Mouse (Mus musculus) intestine, embryonic 16.5 days (tissue): ENCODE data around the gene Tbx1. TPM values are rescaled to one million over a fixed set of nuclear protein-coding genes. Genes with fewer than 3 reads are reported as not detected.
A peak's percentile ranks its signal among the peaks of the same experiment; 100 is the strongest.

ENCODE experiments used
- ATAC-seq: fragments of 200-750 bp; cut with Nextera tagmentation; 2 replicates; pipeline ENCODE4 v1.8.0; 2017; ENCODE audit warnings: moderate TSS enrichment, moderate library complexity
- H3K27ac ChIP-seq: fragments of 300-500 bp; sonication (generic); 2 replicates; pipeline ENCODE4 v1.5.1; 2014; ENCODE audit warnings: mild to moderate bottlenecking, low read length
- H3K27me3 ChIP-seq: fragments of 300-500 bp; sonication (generic); replicated peaks from 2 replicates; pipeline ENCODE4 v1.6.1; 2014; ENCODE audit warnings: low read length, control low read depth, mixed read lengths; ENCODE audit not compliant: control insufficient read depth, insufficient read depth
- H3K36me3 ChIP-seq: fragments of 300-500 bp; sonication (generic); 2 replicates; pipeline ENCODE4 v1.6.1; 2014; ENCODE audit warnings: low read length, control low read depth; ENCODE audit not compliant: control insufficient read depth, insufficient read depth
- H3K4me1 ChIP-seq: fragments of 300-500 bp; sonication (generic); 2 replicates; pipeline ENCODE4 v1.6.1; 2014; ENCODE audit warnings: low read length, control low read depth, mixed read lengths; ENCODE audit not compliant: control insufficient read depth, insufficient read depth
- H3K4me2 ChIP-seq: fragments of 300-500 bp; sonication (generic); 2 replicates; pipeline ENCODE4 v1.6.1; 2014; ENCODE audit warnings: low read depth, low read length, control low read depth
- H3K4me3 ChIP-seq: fragments of 300-500 bp; sonication (generic); 2 replicates; pipeline ENCODE4 v1.5.1; 2014; ENCODE audit warnings: mild to moderate bottlenecking, low read length
- H3K9ac ChIP-seq: fragments of 300-500 bp; sonication (generic); 2 replicates; pipeline ENCODE4 v1.6.1; 2014; ENCODE audit warnings: low read depth, low read length
- H3K9me3 ChIP-seq: fragments of 300-500 bp; sonication (generic); 2 replicates; pipeline ENCODE4 v1.6.1; 2016; ENCODE audit warnings: low read length, control low read depth; ENCODE audit not compliant: control insufficient read depth
- WGBS: fragments of 180-500 bp; shearing (Covaris S2); extraction: QIAGEN DNeasy Blood & Tissue Kit; methylation state at CpG from one replicate; pipeline ENCODE4 v1.1.7; 2014; 5-methylcytosine and 5-hydroxymethylcytosine counted together
- polyA plus RNA-seq: library from polyadenylated mRNA; unstranded; fragments of >200 nt; fragmentation: Nextera tagmentation; extraction: Ambion mirVana; gene quantifications from 2 replicates; pipeline ENCODE4 v1.2.1, GENCODE M21; 2015

The Tbx1 gene
- polyA plus RNA-seq, 1 experiment from 2014 or later: 0.09 TPM

GRCm38 (mm10) chr16:18618297-18618696, 27.8 kb upstream of the Tbx1 start:
- 57% methylated on average over 2 of the region's 2 CpGs for WGBS
- H3K27me3 ChIP-seq: peaks cover 56% of the 10 kb centered on the region
- no peak overlapping the region for H3K4me2 ChIP-seq
- no peak for ATAC-seq
- H3K4me3 ChIP-seq: no peak overlapping the region
- no peaks in the 10 kb centered on the region for H3K9me3 ChIP-seq
- H3K4me1 ChIP-seq: peaks cover 19% of the 10 kb centered on the region
- no peak overlapping the region for H3K27ac ChIP-seq
- no peak overlapping the region for H3K9ac ChIP-seq
- peaks cover 4% of the 10 kb centered on the region; the same call in 1 of the 2 replicates for H3K36me3 ChIP-seq

GRCm38 (mm10) chr16:18617370-18618065, 27.0 kb upstream of the Tbx1 start:
- Histone ChIP-seq H3K4me1 (peaks cover 19% of the 10 kb centered on the region), H3K36me3 (no peaks in the 10 kb centered on the region), H3K9me3 (no peaks in the 10 kb centered on the region), H3K27me3 (peaks cover 48% of the 10 kb centered on the region), H3K4me3 (peak overlapping the region; percentile 28), H3K27ac (no peak overlapping the region), H3K9ac (no peak overlapping the region), H3K4me2 (peak overlapping the region; percentile 67)
- WGBS: 3% methylated on average over 27 of the region's 27 CpGs
- ATAC-seq: peak; percentile 74

GRCm38 (mm10) chr16:18613301-18613700, 22.8 kb upstream of the Tbx1 start:
- Histone ChIP-seq H3K9me3 (no peaks in the 10 kb centered on the region), H3K27ac (no peak overlapping the region), H3K4me2 (no peak overlapping the region), H3K4me1 (peaks cover 6% of the 10 kb centered on the region; the same call in 1 of the 2 replicates), H3K4me3 (no peak overlapping the region), H3K36me3 (no peaks in the 10 kb centered on the region), H3K9ac (no peak overlapping the region), H3K27me3 (0 out of 2 replicates have a peak, but pooled peaks cover 6% of the 10 kb centered on the region)
- 72% methylated on average over 3 of the region's 3 CpGs for WGBS
- ATAC-seq: no peak

- Histone ChIP-seq H3K27ac (no peak overlapping the region), H3K36me3 (no peaks in the 10 kb centered on the region), H3K9ac (no peak overlapping the region), H3K9me3 (no peaks in the 10 kb centered on the region), H3K4me1 (no peaks in the 10 kb centered on the region), H3K27me3 (0 out of 2 replicates have a peak, but pooled peaks cover 8% of the 10 kb centered on the region), H3K4me3 (no peak overlapping the region), H3K4me2 (no peak overlapping the region)
- ATAC-seq: no peak
- 44% methylated on average over 13 of the region's 13 CpGs for WGBS
Observed at GRCm38 (mm10) chr16:18611752-18612151, 21.3 kb upstream of the Tbx1 start.

- no peaks in the 10 kb centered on the region for H3K36me3 ChIP-seq
- no peak for ATAC-seq
- no peaks in the 10 kb centered on the region for H3K9me3 ChIP-seq
- WGBS: 56% methylated on average over 2 of the region's 2 CpGs
- 0 out of 2 replicates have a peak, but pooled peaks cover 2% of the 10 kb centered on the region for H3K4me1 ChIP-seq
- 0 out of 2 replicates have a peak, but pooled peaks cover 5% of the 10 kb centered on the region for H3K27me3 ChIP-seq
- H3K27ac ChIP-seq: no peak overlapping the region
- H3K4me3 ChIP-seq: no peak overlapping the region
- H3K9ac ChIP-seq: no peak overlapping the region
- H3K4me2 ChIP-seq: no peak overlapping the region
Observed at GRCm38 (mm10) chr16:18609099-18609498, 18.6 kb upstream of the Tbx1 start.

GRCm38 (mm10) chr16:18608226-18608625, 17.8 kb upstream of the Tbx1 start:
- Histone ChIP-seq H3K9ac (no peak overlapping the region), H3K9me3 (no peaks in the 10 kb centered on the region), H3K4me1 (0 out of 2 replicates have a peak, but pooled peaks cover 5% of the 10 kb centered on the region), H3K27me3 (0 out of 2 replicates have a peak, but pooled peaks cover 5% of the 10 kb centered on the region), H3K27ac (no peak overlapping the region), H3K36me3 (no peaks in the 10 kb centered on the region), H3K4me2 (0 out of 2 replicates have a peak overlapping the region, but pooled peaks have one; percentile 8), H3K4me3 (no peak overlapping the region)
- ATAC-seq: no peak
- WGBS: 15% methylated on average over 11 of the region's 11 CpGs

- ATAC-seq: no peak
- H3K27me3 ChIP-seq: 0 out of 2 replicates have a peak, but pooled peaks cover 5% of the 10 kb centered on the region
- 0 out of 2 replicates have a peak, but pooled peaks cover 5% of the 10 kb centered on the region for H3K4me1 ChIP-seq
- WGBS: 71% methylated on average over 5 of the region's 5 CpGs
- H3K9ac ChIP-seq: no peak overlapping the region
- H3K9me3 ChIP-seq: no peaks in the 10 kb centered on the region
- no peak overlapping the region for H3K4me2 ChIP-seq
- no peak overlapping the region for H3K4me3 ChIP-seq
- H3K36me3 ChIP-seq: no peaks in the 10 kb centered on the region
- no peak overlapping the region for H3K27ac ChIP-seq
Observed at GRCm38 (mm10) chr16:18605705-18606104, 15.2 kb upstream of the Tbx1 start.

- 0 out of 2 replicates have a peak overlapping the region, but pooled peaks have one; percentile 29 for H3K9ac ChIP-seq
- WGBS: 54% methylated on average over 8 of the region's 8 CpGs
Observed at GRCm38 (mm10) chr16:18604267-18604701, 13.8 kb upstream of the Tbx1 start.

GRCm38 (mm10) chr16:18601447-18601846, 11.0 kb upstream of the Tbx1 start:
- 51% methylated on average over 7 of the region's 7 CpGs for WGBS
- Histone ChIP-seq H3K4me2 (no peak overlapping the region), H3K36me3 (no peaks in the 10 kb centered on the region), H3K9ac (no peak overlapping the region), H3K4me3 (no peak overlapping the region), H3K9me3 (no peaks in the 10 kb centered on the region), H3K4me1 (0 out of 2 replicates have a peak, but pooled peaks cover 5% of the 10 kb centered on the region), H3K27ac (no peak overlapping the region), H3K27me3 (no peaks in the 10 kb centered on the region)
- ATAC-seq: no peak

More at GRCm38 (mm10) chr16:18604267-18604701, 13.8 kb upstream of the Tbx1 start:
- Histone ChIP-seq H3K27ac (no peak overlapping the region), H3K4me1 (0 out of 2 replicates have a peak, but pooled peaks cover 5% of the 10 kb centered on the region), H3K4me3 (no peak overlapping the region), H3K27me3 (0 out of 2 replicates have a peak, but pooled peaks cover 5% of the 10 kb centered on the region), H3K36me3 (no peaks in the 10 kb centered on the region), H3K9me3 (no peaks in the 10 kb centered on the region), H3K4me2 (no peak overlapping the region)
- ATAC-seq: 0 out of 2 replicates have a peak, but pooled peaks have one; percentile 23
